Mouse (Mus musculus) E14TG2a.4 (cell line): ENCODE results near the gene Gm49416.
A peak's percentile ranks its signal among the peaks of the same experiment; 100 is the strongest.

ENCODE experiments used
- H3K27me3 ChIP-seq: 2 replicates; pipeline ENCODE4 v1.6.1; 2014; ENCODE audit warnings: low read length, control low read depth; ENCODE audit not compliant: insufficient read depth
- H3K36me3 ChIP-seq: 2 replicates; pipeline ENCODE4 v1.6.1; 2014; ENCODE audit warnings: low read length, control low read depth; ENCODE audit not compliant: insufficient read depth
- H3K4me1 ChIP-seq: replicated peaks from 2 replicates; pipeline ENCODE4 v1.6.1; 2014; ENCODE audit warnings: low read depth, low read length, control low read depth
- H3K4me3 ChIP-seq: replicated peaks from 2 replicates; pipeline ENCODE4 v1.5.1; 2014; ENCODE audit warnings: mild to moderate bottlenecking, low read length
- H3K9me3 ChIP-seq: 2 replicates; pipeline ENCODE4 v1.6.1; 2014; ENCODE audit warnings: low read length, control low read depth
- CTCF ChIP-seq: conservative IDR thresholded peaks from 2 replicates; pipeline ENCODE4 v1.5.1; 2014; ENCODE audit warnings: low read length
- NANOG ChIP-seq: IDR thresholded peaks from 2 replicates; pipeline ENCODE4 v1.6.1; 2014; ENCODE audit warnings: borderline replicate concordance, low read length, mixed read lengths
- POU5F1 ChIP-seq: IDR thresholded peaks from 2 replicates; pipeline ENCODE4 v1.6.1; 2014; ENCODE audit warnings: low read length, borderline replicate concordance

Gm49416 gene

DNA sequence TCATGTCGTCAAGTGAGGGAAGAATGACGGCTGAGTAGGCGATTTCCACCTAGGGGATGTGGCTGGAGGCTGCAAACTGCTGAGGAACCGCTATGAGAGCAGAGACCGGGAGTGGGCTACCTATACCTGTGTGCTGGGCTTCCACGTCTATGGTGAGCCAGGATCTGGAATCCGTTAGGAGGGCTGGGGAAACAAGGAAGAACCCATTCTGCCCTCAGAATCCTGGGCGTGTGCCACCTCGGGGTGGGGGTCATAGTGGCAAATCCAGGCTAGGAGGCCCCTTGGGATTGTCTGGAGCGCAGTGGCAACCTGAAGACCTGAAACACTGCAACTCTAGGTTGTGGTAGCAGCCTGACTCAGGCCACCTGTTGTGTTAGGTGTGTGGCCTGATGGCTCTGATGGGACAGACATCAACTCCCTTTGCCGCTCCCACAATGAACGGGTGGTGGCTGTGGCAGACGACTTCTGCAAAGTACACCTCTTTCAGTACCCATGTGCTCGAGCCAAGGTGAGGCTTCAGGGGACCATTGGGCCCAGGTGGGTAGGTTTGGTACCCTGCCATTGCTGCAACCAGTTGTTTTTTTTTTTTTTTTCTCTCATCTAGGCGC, 51.9 kb downstream of the Gm49416 start:
- Histone ChIP-seq H3K36me3 (peaks cover 53% of the 10 kb centered on the region), H3K4me3 (peak overlapping the region; percentile 97), H3K4me1 (peaks cover 76% of the 10 kb centered on the region), H3K9me3 (no peaks in the 10 kb centered on the region), H3K27me3 (no peaks in the 10 kb centered on the region)
- peak; percentile 79 for TF ChIP-seq NANOG
- TF ChIP-seq CTCF = no peak

DNA sequence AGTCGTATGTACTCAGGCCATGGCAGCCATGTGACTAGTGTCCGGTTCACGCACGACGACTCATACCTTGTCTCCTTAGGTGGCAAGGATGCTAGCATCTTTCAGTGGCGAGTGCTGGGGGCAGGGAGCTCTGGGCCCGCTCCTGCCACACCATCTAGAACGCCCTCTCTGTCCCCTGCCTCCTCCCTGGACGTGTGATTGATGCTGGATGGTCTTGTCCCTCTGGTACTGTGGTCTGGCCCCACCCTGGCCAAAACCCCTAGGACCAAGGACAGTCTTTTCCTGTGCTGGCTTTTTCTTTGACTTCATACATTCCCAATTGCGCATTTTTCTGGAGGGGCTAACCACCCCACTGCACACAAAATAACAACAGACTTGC, 52.4 kb downstream of the Gm49416 start:
- TF ChIP-seq CTCF (no peak), POU5F1 (no peak), NANOG (no peak)
- H3K4me3 ChIP-seq = peak overlapping the region; percentile 97
- H3K36me3 ChIP-seq = peaks cover 56% of the 10 kb centered on the region
- H3K9me3 ChIP-seq = no peaks in the 10 kb centered on the region
- peaks cover 79% of the 10 kb centered on the region for H3K4me1 ChIP-seq
- H3K27me3 ChIP-seq = no peaks in the 10 kb centered on the region

DNA sequence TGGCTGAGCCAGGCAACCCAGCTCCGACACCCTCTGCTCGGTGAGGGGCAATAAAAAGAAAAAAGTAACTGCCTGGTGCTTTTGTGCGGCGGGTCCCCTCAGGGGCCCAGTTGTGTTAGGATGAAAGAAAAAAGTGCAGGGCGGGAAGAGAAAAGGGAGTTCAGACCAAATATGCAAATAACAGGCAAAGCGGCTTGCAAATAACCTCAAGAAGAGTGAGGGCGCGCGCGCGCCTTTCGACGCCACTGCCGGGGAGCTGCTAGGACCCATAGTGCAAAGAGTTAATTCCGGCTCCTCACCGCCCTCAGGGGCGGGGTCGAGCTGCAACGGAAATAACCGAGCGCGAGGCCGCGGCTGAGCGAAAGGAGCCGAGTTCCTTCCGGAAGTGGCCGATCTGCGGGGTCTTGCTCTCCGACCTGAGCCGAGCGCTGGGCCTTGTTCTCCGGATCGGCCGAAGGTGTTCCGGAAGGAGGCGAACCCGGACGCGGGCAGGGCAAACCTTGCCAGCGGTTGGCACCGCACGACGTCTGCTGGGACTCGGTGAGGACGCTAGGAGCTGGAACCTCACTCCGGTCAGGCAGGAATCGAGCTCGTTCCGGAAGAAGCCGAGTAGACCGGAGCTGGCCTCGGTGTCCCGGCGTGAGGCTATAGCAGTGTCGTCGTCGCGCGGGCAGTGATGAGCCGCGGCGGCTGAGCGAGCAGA, 52.9 kb downstream of the Gm49416 start, which contains the start of gene Mta2:
Gene Mta2, plus strand, starts transcription at position 361 of the 703 bp plus-strand sequence.
- no peaks in the 10 kb centered on the region for H3K9me3 ChIP-seq
- peaks cover 57% of the 10 kb centered on the region for H3K36me3 ChIP-seq
- no peaks in the 10 kb centered on the region for H3K27me3 ChIP-seq
- peak within 1 kb of the TSS; percentile 97 for H3K4me3 ChIP-seq
- TF ChIP-seq POU5F1 = no peak
- TF ChIP-seq CTCF = no peak
- TF ChIP-seq NANOG = no peak
- peaks cover 74% of the 10 kb centered on the region for H3K4me1 ChIP-seq

DNA sequence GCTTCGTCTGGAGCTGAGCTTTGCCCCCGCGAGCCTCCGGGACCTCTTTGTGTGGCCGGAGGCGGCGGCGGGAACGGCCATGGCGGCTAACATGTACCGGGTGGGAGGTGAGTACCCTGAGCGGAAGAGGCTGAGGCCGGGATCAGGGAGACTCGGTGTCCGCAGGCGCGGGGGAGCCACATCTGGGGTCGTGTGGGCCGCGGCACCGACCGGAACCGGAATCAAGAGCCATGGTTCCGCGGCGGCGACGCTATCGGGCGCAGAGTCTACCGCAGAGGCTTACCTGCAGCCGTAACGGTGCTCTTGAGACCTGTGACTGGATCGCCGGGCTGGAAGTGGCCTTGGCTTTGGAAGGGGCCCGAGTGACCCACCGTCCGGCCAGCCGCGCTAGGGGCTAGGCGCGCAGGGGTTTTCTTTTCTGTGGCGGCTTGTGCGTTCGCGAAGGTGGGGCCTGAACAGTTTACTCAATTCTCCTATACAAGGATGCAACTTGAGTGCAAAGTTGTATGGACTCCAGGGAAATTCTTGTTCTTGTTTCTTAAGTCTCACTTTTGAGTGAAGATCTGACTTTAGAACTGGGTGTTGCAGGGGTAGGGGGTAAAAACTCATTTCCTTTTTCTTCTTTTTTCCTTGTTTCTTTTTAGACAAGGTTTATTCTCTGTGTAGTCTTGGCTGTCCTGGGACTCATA, 53.7 kb downstream of the Gm49416 start:
- peaks cover 59% of the 10 kb centered on the region for H3K36me3 ChIP-seq
- TF ChIP-seq POU5F1 (no peak), NANOG (no peak), CTCF (no peak)
- peaks cover 66% of the 10 kb centered on the region for H3K4me1 ChIP-seq
- H3K9me3 ChIP-seq = no peaks in the 10 kb centered on the region
- no peaks in the 10 kb centered on the region for H3K27me3 ChIP-seq
- peak overlapping the region; percentile 97 for H3K4me3 ChIP-seq

DNA sequence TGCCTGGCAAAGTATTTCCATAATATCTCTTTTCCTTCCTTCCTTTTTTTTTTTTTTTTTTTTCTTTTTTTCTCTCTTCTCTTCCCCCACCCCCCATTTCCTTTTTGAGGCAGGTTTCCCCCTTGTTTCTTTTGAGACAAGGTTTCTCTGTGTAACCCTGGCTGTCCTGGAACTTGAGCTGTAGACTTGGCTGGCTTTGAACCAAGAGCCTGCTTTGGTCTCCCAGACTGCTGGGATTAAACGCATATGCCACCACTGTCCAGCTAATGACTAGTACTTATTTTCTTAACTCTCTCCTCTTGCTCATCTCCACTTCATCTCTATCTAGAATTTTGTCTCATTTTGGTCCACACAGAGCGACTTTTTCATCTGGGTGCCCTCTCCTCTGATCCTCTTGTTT, 54.3 kb downstream of the Gm49416 start:
- H3K4me3 ChIP-seq = peak overlapping the region; percentile 97
- no peak for TF ChIP-seq CTCF
- no peak for TF ChIP-seq POU5F1
- no peak for TF ChIP-seq NANOG
- no peaks in the 10 kb centered on the region for H3K9me3 ChIP-seq
- H3K27me3 ChIP-seq = no peaks in the 10 kb centered on the region
- H3K36me3 ChIP-seq = peaks cover 60% of the 10 kb centered on the region
- peaks cover 64% of the 10 kb centered on the region for H3K4me1 ChIP-seq

DNA sequence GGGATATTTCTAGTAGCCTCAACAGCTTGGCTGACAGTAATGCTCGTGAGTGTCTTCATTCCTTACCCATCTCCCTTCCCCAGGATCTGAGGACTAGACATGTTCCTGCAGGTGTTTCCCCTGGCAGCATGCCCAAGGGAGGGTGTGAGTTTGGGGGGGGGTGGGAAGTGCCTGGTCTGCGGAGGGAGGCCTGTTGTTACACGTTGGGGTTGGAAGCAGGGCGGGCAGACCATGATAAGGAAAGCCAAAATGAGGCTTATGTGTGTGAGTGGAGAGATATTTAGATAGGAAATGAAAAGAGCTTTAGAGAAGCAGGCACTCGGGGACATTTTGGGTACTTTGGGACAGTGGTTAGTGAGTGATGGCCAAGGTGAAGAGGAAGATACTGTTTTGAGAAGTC, 55.3 kb downstream of the Gm49416 start:
- TF ChIP-seq POU5F1 (no peak), CTCF (no peak), NANOG (no peak)
- Histone ChIP-seq H3K36me3 (peaks cover 61% of the 10 kb centered on the region), H3K9me3 (no peaks in the 10 kb centered on the region), H3K4me3 (peak overlapping the region; percentile 97), H3K4me1 (peaks cover 60% of the 10 kb centered on the region), H3K27me3 (no peaks in the 10 kb centered on the region)

DNA sequence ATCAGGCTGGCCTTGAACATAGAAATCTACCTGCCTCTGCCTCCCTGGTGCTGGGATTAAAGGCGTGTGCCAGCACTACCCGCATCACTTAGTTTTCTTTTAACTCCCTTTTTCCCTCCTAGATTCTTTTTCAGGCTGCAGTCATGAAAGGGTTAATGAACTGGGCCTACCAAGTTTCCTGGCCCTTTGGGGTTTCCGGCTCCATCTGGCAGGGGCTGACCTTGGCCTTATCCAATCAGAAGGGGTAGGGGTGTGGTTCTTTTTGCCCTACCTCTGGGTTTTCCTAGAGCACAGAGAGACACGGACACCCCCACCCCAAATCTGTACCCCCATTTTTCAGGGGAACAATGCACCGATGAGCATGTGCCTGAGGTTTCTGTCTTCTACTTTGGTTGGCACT, 56.0 kb downstream of the Gm49416 start:
- H3K4me1 ChIP-seq = peaks cover 54% of the 10 kb centered on the region
- TF ChIP-seq NANOG (no peak), CTCF (no peak), POU5F1 (no peak)
- H3K36me3 ChIP-seq = peaks cover 66% of the 10 kb centered on the region
- no peaks in the 10 kb centered on the region for H3K27me3 ChIP-seq
- peak overlapping the region; percentile 97 for H3K4me3 ChIP-seq
- no peaks in the 10 kb centered on the region for H3K9me3 ChIP-seq
